Mouse (Mus musculus): Measurements from ENCODE around the gene Bbx. TPM values are rescaled to one million over a fixed set of nuclear protein-coding genes. Genes with fewer than 3 reads are reported as not detected.

Bbx gene
- polyA plus RNA-seq, 1 experiment = 10.4 TPM

- no peak overlapping the region for H3K27ac ChIP-seq (ENCODE audit: insufficient read depth, low read length)
- H3K4me1 ChIP-seq (ENCODE audit: control insufficient read depth, insufficient read depth, low read length) = no peaks in the 10 kb centered on the region
- no peak for TF ChIP-seq CTCF (IDR thresholded peaks at IDR 0.05; ENCODE audit: extremely low read depth, insufficient read depth, low read length)
- TF ChIP-seq POLR2A (IDR thresholded peaks at IDR 0.05; ENCODE audit: extremely low read depth, insufficient read depth, low read length) = no peak
- no peak overlapping the region for H3K4me3 ChIP-seq (ENCODE audit: insufficient read depth, low read length)
Measured at GRCm38 (mm10) chr16:50402851-50403250, 29.3 kb downstream of the Bbx start.

GRCm38 (mm10) chr16:50399775-50400174 is 32.4 kb downstream of the Bbx start:
- Histone ChIP-seq H3K4me3 (ENCODE audit: insufficient read depth, low read length) (no peak overlapping the region), H3K27ac (ENCODE audit: insufficient read depth, low read length) (no peak overlapping the region), H3K4me1 (ENCODE audit: control insufficient read depth, insufficient read depth, low read length) (no peaks in the 10 kb centered on the region)
- TF ChIP-seq POLR2A (IDR thresholded peaks at IDR 0.05; ENCODE audit: extremely low read depth, insufficient read depth, low read length) (no peak), CTCF (IDR thresholded peaks at IDR 0.05; ENCODE audit: extremely low read depth, insufficient read depth, low read length) (no peak)

- Histone ChIP-seq H3K4me3 (ENCODE audit: insufficient read depth, low read length) (no peak overlapping the region), H3K27ac (ENCODE audit: insufficient read depth, low read length) (no peak overlapping the region), H3K4me1 (ENCODE audit: control insufficient read depth, insufficient read depth, low read length) (no peaks in the 10 kb centered on the region)
- no peak for TF ChIP-seq POLR2A (IDR thresholded peaks at IDR 0.05; ENCODE audit: extremely low read depth, insufficient read depth, low read length)
- TF ChIP-seq CTCF (IDR thresholded peaks at IDR 0.05; ENCODE audit: extremely low read depth, insufficient read depth, low read length) = no peak
Measured at GRCm38 (mm10) chr16:50398564-50398963, 33.6 kb downstream of the Bbx start.

GRCm38 (mm10) chr16:50395928-50396612 is 36.1 kb downstream of the Bbx start:
- Histone ChIP-seq H3K4me3 (ENCODE audit: insufficient read depth, low read length) (no peak overlapping the region), H3K27ac (ENCODE audit: insufficient read depth, low read length) (no peak overlapping the region), H3K4me1 (ENCODE audit: control insufficient read depth, insufficient read depth, low read length) (no peaks in the 10 kb centered on the region)
- TF ChIP-seq CTCF (IDR thresholded peaks at IDR 0.05; ENCODE audit: extremely low read depth, insufficient read depth, low read length) (no peak), POLR2A (IDR thresholded peaks at IDR 0.05; ENCODE audit: extremely low read depth, insufficient read depth, low read length) (no peak)

GRCm38 (mm10) chr16:50388499-50388898 is 43.7 kb downstream of the Bbx start:
- Histone ChIP-seq H3K4me1 (ENCODE audit: control insufficient read depth, insufficient read depth, low read length) (no peaks in the 10 kb centered on the region), H3K4me3 (ENCODE audit: insufficient read depth, low read length) (no peak overlapping the region), H3K27ac (ENCODE audit: insufficient read depth, low read length) (no peak overlapping the region)
- no peak for TF ChIP-seq CTCF (IDR thresholded peaks at IDR 0.05; ENCODE audit: extremely low read depth, insufficient read depth, low read length)
- no peak for TF ChIP-seq POLR2A (IDR thresholded peaks at IDR 0.05; ENCODE audit: extremely low read depth, insufficient read depth, low read length)

- Histone ChIP-seq H3K27ac (ENCODE audit: insufficient read depth, low read length) (no peak overlapping the region), H3K4me3 (ENCODE audit: insufficient read depth, low read length) (no peak overlapping the region), H3K4me1 (ENCODE audit: control insufficient read depth, insufficient read depth, low read length) (no peaks in the 10 kb centered on the region)
- TF ChIP-seq POLR2A (IDR thresholded peaks at IDR 0.05; ENCODE audit: extremely low read depth, insufficient read depth, low read length) = no peak
- no peak for TF ChIP-seq CTCF (IDR thresholded peaks at IDR 0.05; ENCODE audit: extremely low read depth, insufficient read depth, low read length)
Measured at GRCm38 (mm10) chr16:50383541-50383940, 48.6 kb downstream of the Bbx start.

GRCm38 (mm10) chr16:50381351-50381746 is 50.8 kb downstream of the Bbx start:
- no peak for TF ChIP-seq CTCF (IDR thresholded peaks at IDR 0.05; ENCODE audit: extremely low read depth, insufficient read depth, low read length)
- TF ChIP-seq POLR2A (IDR thresholded peaks at IDR 0.05; ENCODE audit: extremely low read depth, insufficient read depth, low read length) = no peak
- Histone ChIP-seq H3K27ac (ENCODE audit: insufficient read depth, low read length) (no peak overlapping the region), H3K4me3 (ENCODE audit: insufficient read depth, low read length) (peak overlapping the region; percentile 27), H3K4me1 (ENCODE audit: control insufficient read depth, insufficient read depth, low read length) (no peaks in the 10 kb centered on the region)

- H3K4me1 ChIP-seq (ENCODE audit: control insufficient read depth, insufficient read depth, low read length) = no peaks in the 10 kb centered on the region
- peak; percentile 55 for TF ChIP-seq CTCF (IDR thresholded peaks at IDR 0.05; ENCODE audit: extremely low read depth, insufficient read depth, low read length)
- peak; percentile 36; the same call in 1 of the 2 replicates for TF ChIP-seq POLR2A (IDR thresholded peaks at IDR 0.05; ENCODE audit: extremely low read depth, insufficient read depth, low read length)
- H3K27ac ChIP-seq (ENCODE audit: insufficient read depth, low read length) = no peak overlapping the region
- H3K4me3 ChIP-seq (ENCODE audit: insufficient read depth, low read length) = peak overlapping the region; percentile 27
Measured at GRCm38 (mm10) chr16:50380682-50381350, 51.4 kb downstream of the Bbx start.

GRCm38 (mm10) chr16:50380232-50380631 is 52.0 kb downstream of the Bbx start:
- Histone ChIP-seq H3K4me3 (ENCODE audit: insufficient read depth, low read length) (no peak overlapping the region), H3K4me1 (ENCODE audit: control insufficient read depth, insufficient read depth, low read length) (no peaks in the 10 kb centered on the region), H3K27ac (ENCODE audit: insufficient read depth, low read length) (no peak overlapping the region)
- TF ChIP-seq CTCF (IDR thresholded peaks at IDR 0.05; ENCODE audit: extremely low read depth, insufficient read depth, low read length) (no peak), POLR2A (IDR thresholded peaks at IDR 0.05; ENCODE audit: extremely low read depth, insufficient read depth, low read length) (no peak)

GRCm38 (mm10) chr16:50374611-50375010 is 57.6 kb downstream of the Bbx start:
- no peak overlapping the region for H3K4me3 ChIP-seq (ENCODE audit: insufficient read depth, low read length)
- H3K27ac ChIP-seq (ENCODE audit: insufficient read depth, low read length) = no peak overlapping the region

More at GRCm38 (mm10) chr16:50374611-50375010, 57.6 kb downstream of the Bbx start:
- no peaks in the 10 kb centered on the region for H3K4me1 ChIP-seq (ENCODE audit: control insufficient read depth, insufficient read depth, low read length)
- TF ChIP-seq CTCF (IDR thresholded peaks at IDR 0.05; ENCODE audit: extremely low read depth, insufficient read depth, low read length) (peak; percentile 27; the same call in 1 of the 2 replicates), POLR2A (IDR thresholded peaks at IDR 0.05; ENCODE audit: extremely low read depth, insufficient read depth, low read length) (no peak)
